Mouse (Mus musculus): ENCODE measurements around the gene S100pbp. TPM values are rescaled to one million over a fixed set of nuclear protein-coding genes. Genes with fewer than 3 reads are reported as not detected.

Gene S100pbp
- polyA plus RNA-seq, 1 experiment from 2014 or later: 25.4 TPM

DNA sequence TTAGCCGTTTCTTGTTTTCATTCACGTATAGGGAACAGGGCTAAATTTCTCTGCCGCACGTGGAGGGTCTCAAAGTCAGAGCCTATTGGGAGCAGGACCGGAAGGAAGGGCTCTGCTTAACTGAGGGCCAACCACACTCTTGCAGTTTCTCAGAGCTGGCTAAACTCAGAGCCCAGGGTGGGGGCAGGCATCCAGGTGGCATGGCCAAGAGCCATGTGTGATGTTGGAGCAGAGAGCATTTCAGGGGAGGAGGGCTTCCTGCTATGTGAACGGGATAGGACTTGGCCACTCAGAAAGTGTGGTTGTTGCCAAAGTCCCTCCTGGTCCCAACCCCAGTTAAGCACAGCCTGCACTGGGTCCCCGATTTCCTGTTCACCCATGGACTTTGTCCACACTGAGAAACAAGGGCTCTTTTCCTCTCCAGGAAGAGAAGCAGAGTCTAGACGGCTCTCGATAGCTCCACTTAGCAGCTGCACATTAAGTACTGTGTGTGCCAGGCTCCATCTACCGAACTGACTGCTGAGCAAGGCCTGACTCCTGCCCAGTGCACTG, 82.1 kb downstream of the S100pbp start:
- Histone ChIP-seq H3K9ac (0 out of 2 replicates have a peak overlapping the region, but pooled peaks have one; percentile 27), H3K4me1 (peaks cover 16% of the 10 kb centered on the region), H3K4me3 (no peak overlapping the region), H3K36me3 (no peaks in the 10 kb centered on the region), H3K4me2 (no peak overlapping the region), H3K27me3 (peaks cover 54% of the 10 kb centered on the region), H3K9me3 (no peaks in the 10 kb centered on the region), H3K27ac (no peak overlapping the region)
- no peak for ATAC-seq (ENCODE audit: insufficient number of reproducible peaks, insufficient read depth, low FRiP score, low TSS enrichment, low read depth)
- WGBS: 67% methylated on average over 10 of the region's 10 CpGs

GRCm38 (mm10) chr4:129106073-129106472, 83.5 kb downstream of the S100pbp start:
- WGBS: 16% methylated on average over 9 of the region's 9 CpGs
- Histone ChIP-seq H3K9ac (peak overlapping the region; percentile 62; the same call in 1 of the 2 replicates), H3K9me3 (no peaks in the 10 kb centered on the region), H3K27me3 (peaks cover 54% of the 10 kb centered on the region), H3K4me3 (peak overlapping the region; percentile 41), H3K36me3 (no peaks in the 10 kb centered on the region), H3K4me2 (peak overlapping the region; percentile 65), H3K27ac (no peak overlapping the region), H3K4me1 (peaks cover 10% of the 10 kb centered on the region; the same call in 1 of the 2 replicates)
- no peak for ATAC-seq (ENCODE audit: insufficient number of reproducible peaks, insufficient read depth, low FRiP score, low TSS enrichment, low read depth)

GRCm38 (mm10) chr4:129105356-129105755, 84.2 kb downstream of the S100pbp start, which contains the start of gene Tmem54:
Tmem54 (plus strand) TSS chr4:129105548.
- Histone ChIP-seq H3K4me2 (peak within 1 kb of the TSS; percentile 65), H3K36me3 (no peaks in the 10 kb centered on the region), H3K27me3 (peaks cover 54% of the 10 kb centered on the region), H3K4me1 (peaks cover 10% of the 10 kb centered on the region; the same call in 1 of the 2 replicates), H3K4me3 (peak within 1 kb of the TSS; percentile 41), H3K27ac (no peak within 1 kb of the TSS), H3K9ac (peak within 1 kb of the TSS; percentile 62), H3K9me3 (no peaks in the 10 kb centered on the region)
- ATAC-seq (ENCODE audit: insufficient number of reproducible peaks, insufficient read depth, low FRiP score, low TSS enrichment, low read depth): peak; percentile 62; the same call in 1 of the 2 replicates
- WGBS: under 1% methylated on average over 40 of the region's 40 CpGs

GRCm38 (mm10) chr4:129102133-129102829, 87.2 kb downstream of the S100pbp start:
- Histone ChIP-seq H3K4me3 (no peak overlapping the region), H3K27me3 (peaks cover 40% of the 10 kb centered on the region), H3K9me3 (no peaks in the 10 kb centered on the region), H3K36me3 (no peaks in the 10 kb centered on the region), H3K4me1 (peaks cover 10% of the 10 kb centered on the region; the same call in 1 of the 2 replicates), H3K27ac (no peak overlapping the region), H3K4me2 (no peak overlapping the region), H3K9ac (no peak overlapping the region)
- WGBS: 80% methylated on average over 14 of the region's 14 CpGs
- ATAC-seq (ENCODE audit: insufficient number of reproducible peaks, insufficient read depth, low FRiP score, low TSS enrichment, low read depth): no peak

Other genes starting within 250 kb of the S100pbp start
- gene Azin2, start 227.3 kb downstream of the S100pbp start, polyA plus RNA-seq (2015; fragmentation: Nextera tagmentation; extraction: Ambion mirVana): 31.5 and 36.3 TPM in 2 replicates
- gene Ak2, start 197.8 kb downstream of the S100pbp start, polyA plus RNA-seq (2015; fragmentation: Nextera tagmentation; extraction: Ambion mirVana): 180 and 194 TPM in 2 replicates
- gene Rnf19b, start 131.5 kb downstream of the S100pbp start, polyA plus RNA-seq (2015; fragmentation: Nextera tagmentation; extraction: Ambion mirVana): 9.1 and 9.5 TPM in 2 replicates
- gene Tmem54, start 84.2 kb downstream of the S100pbp start, polyA plus RNA-seq (2015; fragmentation: Nextera tagmentation; extraction: Ambion mirVana): 10.6 and 11.3 TPM in 2 replicates
- gene Hpca, start 67.7 kb downstream of the S100pbp start, polyA plus RNA-seq (2015; fragmentation: Nextera tagmentation; extraction: Ambion mirVana): 2.7 and 3.1 TPM in 2 replicates
- gene Fndc5, start 52.7 kb downstream of the S100pbp start, polyA plus RNA-seq (2015; fragmentation: Nextera tagmentation; extraction: Ambion mirVana): 4.7 and 4.8 TPM in 2 replicates
- gene Yars, start within 50 bp of the S100pbp start, polyA plus RNA-seq (2015; fragmentation: Nextera tagmentation; extraction: Ambion mirVana): 80.0 and 84.5 TPM in 2 replicates
- 7.6 and 8.4 TPM in 2 replicates for gene C77080, start 71.7 kb upstream of the S100pbp start, polyA plus RNA-seq (2015; fragmentation: Nextera tagmentation; extraction: Ambion mirVana)
- gene Sync, start 97.9 kb upstream of the S100pbp start, polyA plus RNA-seq (2015; fragmentation: Nextera tagmentation; extraction: Ambion mirVana): 0.96 and 1.2 TPM in 2 replicates
- 469 and 486 TPM in 2 replicates for gene Rbbp4, start 145.6 kb upstream of the S100pbp start, polyA plus RNA-seq (2015; fragmentation: Nextera tagmentation; extraction: Ambion mirVana)
- gene Zbtb8os, start 146.0 kb upstream of the S100pbp start, polyA plus RNA-seq (2015; fragmentation: Nextera tagmentation; extraction: Ambion mirVana): 44.4 and 45.5 TPM in 2 replicates
- 13.6 and 14.2 TPM in 2 replicates for gene Zbtb8a, start 188.4 kb upstream of the S100pbp start, polyA plus RNA-seq (2015; fragmentation: Nextera tagmentation; extraction: Ambion mirVana)

Measured in embryonic facial prominence, embryonic 13.5 days (tissue).